Mouse (Mus musculus): Measurements from ENCODE around the gene Cyfip2.
"Not testable (repeated sequence)": the region's sequence is repeated elsewhere in the genome, so short reads cannot be mapped to it uniquely, and the experiment has no call there.

The Cyfip2 gene

DNA sequence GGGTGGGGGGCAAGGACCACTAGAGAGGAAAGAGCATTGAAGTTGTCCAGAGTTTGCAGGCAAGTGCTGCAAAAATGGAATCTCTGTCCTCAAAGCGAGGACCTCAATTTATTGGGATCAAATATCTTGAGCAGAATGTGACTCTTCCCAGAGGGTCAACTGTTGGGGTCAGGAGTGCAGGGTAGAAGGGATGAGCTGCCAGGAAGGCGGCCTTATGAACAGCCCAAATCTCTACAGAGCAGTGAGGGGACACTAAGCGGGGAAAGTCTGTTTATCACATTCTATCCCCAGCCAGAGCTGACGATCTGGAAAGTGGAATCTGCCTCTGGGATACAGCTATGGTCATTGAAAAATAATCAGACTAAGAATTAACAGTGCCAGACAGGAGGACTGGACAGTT is 118.5 kb downstream of the Cyfip2 start:
- DNase-seq (ENCODE audit: low spot score in 2 of 2) = no peak

DNA sequence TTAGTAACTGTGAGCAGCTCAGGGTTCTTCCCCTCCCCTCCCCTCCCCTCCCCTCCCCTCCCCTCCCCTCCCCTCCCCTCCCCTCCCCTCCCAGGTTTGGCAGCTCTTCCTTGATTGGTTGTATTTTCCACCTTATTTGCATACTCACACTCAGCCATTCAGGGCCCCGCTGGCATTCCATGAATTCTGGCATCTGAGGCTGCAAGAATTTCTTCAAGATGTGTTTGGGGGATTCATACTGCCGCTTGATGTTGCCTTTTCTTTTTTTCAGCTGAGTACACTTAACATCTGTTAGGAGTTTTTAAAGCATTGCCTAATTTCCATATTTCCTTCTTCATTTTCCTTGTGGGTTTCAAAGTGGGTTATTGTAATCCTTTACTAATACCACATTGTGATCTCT is 124.4 kb downstream of the Cyfip2 start:
- DNase-seq (ENCODE audit: low spot score in 2 of 2) = no peak

DNA sequence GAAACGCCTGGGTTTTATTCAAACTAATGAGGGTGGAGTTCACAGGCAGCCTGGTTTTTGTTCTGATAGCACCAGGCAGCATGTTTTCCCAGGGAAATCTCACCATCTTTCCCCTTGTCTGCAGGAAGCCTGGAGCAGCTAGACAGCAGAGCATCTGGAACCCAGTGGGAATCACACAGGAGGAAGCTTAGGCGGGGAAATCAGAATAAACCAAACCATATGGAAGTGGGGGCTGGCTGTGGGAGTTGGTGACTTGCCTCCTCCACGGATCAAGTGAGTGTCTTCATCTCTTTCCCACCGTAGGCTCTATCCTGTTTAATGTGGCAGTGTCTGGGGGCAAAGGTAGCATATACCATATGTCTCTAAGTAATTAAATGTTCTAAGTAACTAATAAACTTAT is 127.2 kb downstream of the Cyfip2 start:
- DNase-seq (ENCODE audit: low spot score in 2 of 2) = peak; percentile 40 to 65

DNA sequence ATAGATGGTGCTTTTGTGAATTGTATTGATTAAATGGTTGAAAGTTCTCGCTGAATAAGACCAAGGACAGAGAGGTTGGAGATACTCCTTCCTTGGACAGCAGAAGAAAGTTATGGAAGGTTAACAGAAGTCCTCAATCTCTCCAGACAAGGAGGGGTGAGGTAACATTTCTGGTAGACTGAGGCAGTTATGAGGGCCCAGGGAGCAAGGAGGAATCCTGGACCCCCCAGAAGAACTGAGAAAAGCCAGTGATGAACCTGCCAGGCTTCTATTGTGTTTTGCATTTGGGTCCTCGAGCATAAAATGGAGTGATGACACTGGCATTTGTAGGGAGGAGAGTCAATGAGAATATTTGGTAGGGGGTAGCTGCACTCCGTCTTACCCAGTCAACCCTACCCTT is 127.7 kb downstream of the Cyfip2 start:
- DNase-seq (ENCODE audit: low spot score in 2 of 2) = no peak

DNA sequence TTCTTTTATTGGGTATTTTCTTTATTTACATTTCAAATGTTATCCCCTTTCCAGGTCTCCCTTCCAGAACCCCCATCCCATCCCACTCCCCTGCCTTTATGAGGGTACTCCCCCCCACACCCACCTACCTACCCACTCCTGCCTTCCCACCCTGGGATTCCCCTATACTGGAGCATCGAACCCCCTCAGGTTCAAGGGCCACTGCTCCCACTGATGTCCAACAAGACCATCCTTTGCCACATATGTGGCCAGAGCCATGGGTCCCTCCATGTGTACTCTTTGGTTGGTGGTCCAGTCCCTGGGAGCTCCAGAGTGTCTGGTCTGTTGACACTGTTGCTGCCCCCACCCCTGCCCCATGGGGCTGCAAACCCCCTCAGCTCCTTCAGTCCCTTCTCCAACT is 130.6 kb downstream of the Cyfip2 start:
- DNase-seq (ENCODE audit: low spot score in 2 of 2) = not testable (repeated sequence)

DNA sequence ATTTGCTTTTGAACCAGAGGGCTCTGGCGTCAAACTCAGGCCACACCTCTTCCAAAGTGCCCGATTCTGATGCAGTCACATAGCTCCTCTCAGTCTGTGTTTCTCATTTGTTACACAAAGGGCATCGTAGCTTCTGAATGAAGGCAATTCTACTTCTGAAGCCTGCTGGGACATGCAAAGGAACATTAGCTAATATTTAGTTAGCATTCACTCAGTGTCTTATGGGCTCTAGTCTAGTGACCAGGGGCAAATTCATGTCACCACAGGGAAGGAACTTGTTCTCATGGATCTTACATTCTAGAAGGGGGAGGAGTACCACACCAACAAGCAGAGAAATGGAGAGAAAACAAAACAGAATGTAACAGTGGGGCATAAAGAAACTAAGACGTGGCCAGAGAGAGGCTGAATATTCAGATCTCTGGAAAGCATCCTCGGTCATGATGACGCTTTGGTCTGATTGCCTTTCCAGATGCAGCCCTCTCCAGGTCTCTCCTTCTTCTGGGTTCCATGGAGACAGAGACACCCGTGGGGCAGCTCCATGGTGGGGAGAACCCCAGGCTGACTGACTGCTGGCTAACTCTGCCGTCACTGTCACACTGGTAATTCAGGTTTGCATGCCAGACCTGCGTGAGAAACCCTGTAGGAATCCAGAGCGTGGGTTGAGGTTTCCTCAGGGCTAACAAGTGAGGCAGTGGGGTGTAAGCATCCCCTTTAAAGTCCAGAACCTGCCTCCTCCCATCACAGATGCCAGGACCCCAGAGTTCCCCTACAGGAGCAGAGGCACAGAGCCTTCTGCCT is 135.2 kb downstream of the Cyfip2 start:
- no peak for DNase-seq (ENCODE audit: low spot score in 2 of 2)

DNA sequence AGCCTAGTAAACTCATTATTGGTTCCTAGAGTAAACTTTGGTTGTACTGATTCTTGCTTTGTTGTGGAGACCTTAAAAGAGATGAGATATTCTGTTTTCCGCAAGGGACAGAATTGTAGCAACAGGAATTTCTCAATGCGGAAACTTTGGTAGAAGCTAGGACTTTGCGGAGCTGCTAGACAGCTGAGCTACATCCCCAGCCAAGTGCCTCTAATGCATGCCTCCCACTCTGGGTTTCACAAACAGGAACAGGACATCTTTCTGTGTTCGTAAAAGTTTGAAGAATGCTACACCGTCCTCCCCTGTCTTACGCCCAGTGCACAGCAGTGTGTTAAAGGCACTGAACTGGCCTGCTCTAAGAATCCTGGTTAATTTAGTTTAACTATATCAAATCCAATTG is 136.5 kb downstream of the Cyfip2 start:
- no peak for DNase-seq (ENCODE audit: low spot score in 2 of 2)

DNA sequence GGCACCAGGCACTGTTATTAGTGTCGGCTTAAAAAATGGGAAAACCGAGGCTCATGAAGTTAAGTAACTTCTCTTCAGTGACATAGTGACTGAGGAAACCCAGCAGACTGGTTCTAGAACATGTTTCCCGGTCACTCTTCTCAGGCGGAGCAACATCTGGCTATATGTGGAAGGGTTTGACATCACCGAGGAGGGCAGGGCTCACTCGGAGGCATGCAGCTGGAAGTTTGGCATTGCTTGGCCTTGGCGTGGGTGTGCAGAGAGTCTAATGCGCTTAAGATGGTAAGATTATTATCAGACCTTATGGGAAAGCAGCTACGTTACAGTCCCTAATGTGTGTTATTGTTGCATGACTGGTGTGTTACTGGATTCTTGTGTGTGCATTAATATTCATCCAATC is 140.5 kb downstream of the Cyfip2 start:
- DNase-seq (ENCODE audit: low spot score in 2 of 2) = no peak

DNA sequence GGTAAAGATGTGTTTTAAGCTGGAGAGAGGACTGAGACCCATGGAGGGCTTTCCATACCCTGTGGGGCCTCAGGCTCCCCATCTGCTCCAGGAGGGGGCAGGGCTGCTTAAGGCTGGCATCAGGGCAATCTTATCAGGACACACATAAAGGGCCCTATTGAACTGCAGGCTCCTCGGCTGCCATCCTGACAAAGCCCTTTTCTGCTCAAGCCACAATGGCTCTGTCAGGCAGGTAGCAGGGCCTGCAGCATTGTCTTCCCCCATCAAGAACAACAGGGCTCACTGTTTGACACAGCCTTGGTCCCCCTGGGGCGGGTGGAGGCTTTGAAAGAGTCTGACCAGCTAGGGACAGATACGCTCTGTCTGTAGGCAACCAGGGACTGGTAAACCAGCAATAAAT is 142.8 kb downstream of the Cyfip2 start:
- no peak for DNase-seq (ENCODE audit: low spot score in 2 of 2)

DNA sequence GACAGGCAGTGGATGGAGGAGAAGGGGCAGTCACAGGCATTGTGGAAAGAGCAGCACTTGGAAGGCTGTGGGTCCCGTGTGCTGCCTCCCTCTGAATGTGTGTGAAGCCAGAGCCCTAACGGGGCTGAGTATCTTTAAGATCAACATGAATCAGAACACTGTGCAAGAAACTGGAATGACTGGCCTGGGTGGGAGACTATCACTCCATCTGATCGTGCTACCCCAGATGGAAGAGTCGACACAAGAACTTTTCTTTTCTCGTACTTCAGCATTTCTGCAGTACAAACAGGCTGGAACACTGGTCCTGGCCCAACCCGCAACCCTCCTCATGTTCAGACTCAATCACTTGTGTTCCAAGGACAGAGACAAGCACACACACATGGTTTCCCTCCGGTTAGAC is 144.2 kb downstream of the Cyfip2 start:
- no peak for DNase-seq (ENCODE audit: low spot score in 2 of 2)

DNA sequence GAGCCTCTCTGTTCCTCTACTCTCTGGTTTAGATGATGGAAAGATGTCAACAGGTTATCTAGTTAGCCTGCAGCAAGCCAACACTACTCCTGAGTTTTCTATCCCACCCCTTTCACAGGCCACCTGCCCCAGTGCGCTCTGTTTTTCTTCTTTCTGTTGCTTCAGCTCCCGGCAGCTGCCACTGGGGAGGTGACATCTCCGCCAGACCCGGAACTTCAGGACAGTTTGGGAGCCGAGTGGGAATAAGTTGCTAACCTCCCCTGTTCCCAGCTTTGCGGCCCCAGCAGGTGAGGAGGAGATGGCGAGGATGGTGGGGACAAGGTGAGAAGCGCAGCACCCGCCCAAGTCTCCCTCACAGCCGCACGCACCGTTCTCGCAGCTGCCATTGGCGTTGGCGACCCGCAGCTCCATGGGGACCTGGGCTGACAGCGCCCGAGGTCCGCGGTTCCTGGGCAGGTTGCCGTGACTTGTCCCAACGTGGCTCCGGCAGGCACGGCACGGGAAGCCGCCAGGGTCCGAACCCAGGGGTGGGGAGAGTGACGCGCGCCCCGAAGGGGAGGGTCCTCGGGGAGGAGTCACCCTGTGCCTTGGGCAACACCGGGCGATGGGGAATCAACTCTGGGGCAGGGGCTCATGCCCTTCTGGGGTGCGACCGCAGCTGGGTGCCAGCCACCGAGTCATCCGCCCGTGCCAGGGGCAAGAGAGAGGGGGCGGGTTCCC is 146.6 kb downstream of the Cyfip2 start, which contains the start of gene Nipal4:
TSS of gene Nipal4 (minus strand) at position 643 of the 720 bp plus-strand sequence.
- peak in 1 of 2 experiments; percentile 27 for DNase-seq (ENCODE audit: low spot score in 2 of 2)

DNA sequence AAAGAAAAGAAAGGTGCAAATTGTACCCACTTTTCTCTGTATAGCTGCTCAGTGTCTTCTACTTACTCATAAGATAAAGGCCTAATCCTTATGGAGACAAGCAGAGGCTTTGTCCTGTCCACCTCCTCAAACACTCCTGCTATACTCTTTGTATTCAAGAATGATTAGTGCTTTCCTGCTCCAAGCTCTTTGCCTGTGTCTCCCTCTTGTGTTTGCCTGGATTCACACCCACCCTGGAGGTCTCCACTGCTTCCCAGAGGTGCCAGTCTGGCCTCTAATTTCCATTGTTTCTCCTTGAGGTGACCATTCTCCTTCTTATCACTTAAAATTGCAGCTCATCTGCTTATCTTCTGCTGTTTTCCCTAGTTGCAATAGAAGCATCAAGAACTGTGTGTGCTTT is 155.2 kb downstream of the Cyfip2 start:
- no peak for DNase-seq (ENCODE audit: low spot score in 2 of 2)

DNA sequence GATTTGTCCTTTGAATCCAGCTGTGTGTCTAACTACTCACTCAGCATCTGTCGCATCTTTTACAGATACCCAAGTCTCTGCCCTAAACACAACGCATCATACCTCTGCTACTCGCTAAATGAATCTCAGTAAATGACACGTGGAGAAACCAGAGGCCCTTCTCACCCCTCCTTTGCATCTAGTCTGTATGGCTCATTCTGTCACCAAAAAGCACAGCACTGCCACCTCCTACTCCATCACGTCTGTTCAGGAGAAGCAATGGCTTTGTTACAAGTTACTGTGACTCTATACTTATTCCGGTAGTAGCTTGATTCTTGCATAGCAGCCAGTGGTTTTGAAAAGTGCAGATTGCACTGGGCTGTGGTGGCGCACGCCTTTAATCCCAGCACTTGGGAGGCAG is 155.7 kb downstream of the Cyfip2 start:
- DNase-seq (ENCODE audit: low spot score in 2 of 2) = no peak

DNA sequence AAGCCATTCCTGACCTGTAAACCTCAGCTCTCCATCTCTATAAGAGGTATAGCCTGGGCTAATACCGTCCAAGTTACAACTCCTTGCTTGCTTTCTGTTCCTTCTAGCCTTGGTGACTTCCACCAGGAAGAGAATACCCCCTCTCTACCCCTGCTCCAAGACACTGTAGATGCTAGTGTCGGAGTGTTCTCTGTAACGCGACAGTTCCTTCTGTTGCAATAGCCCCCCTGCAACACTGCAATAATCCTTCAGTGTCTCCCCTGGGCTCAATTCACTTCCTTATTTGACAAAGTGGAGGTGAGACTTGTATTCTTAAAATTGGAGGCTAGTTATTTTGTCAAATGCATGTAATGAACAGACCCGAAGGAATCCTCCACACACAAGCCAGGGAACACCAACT is 166.0 kb downstream of the Cyfip2 start:
- DNase-seq (ENCODE audit: low spot score in 2 of 2) = no peak

DNA sequence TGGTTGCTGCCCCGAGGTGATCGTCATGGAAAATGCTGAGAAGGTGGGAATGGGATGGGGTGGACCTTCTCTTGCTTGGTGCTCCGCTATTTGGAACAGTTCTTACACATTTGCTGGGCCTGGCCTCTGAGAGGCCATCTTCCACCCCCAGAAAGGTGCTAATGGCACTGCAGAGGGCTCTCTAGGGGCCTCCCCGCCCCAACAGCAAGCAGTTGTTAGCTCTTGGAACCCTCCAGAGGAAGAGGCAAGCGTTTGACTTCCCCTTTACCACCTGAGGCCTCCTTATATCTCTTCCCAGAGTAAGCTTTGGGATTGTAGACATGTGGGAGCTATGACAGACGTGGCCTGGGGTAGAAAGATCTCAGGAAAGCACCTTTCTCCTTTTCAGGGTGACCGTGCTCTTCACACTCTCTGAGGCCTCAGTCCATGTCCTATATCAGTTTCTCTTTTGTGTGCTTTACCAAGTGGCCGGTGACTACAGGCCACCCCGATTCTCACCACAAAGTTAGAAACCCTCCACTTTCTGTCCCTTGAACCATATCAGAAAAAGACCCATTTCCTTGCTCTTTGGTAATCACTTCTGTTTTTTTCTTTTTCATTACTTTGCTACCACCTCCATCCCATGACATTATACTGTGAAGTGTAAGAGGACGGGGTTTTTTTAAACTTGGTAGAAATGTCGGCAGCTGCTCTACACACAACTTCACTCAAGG is 167.3 kb downstream of the Cyfip2 start:
- no peak for DNase-seq (ENCODE audit: low spot score in 2 of 2)
